Mouse (Mus musculus) CH12.LX (cell line): Measurements from ENCODE around the gene Igdcc4.
"Not testable (repeated sequence)": the region's sequence is repeated elsewhere in the genome, so short reads cannot be mapped to it uniquely, and the experiment has no call there.

Experiments used
- CHD2 ChIP-seq: IDR thresholded peaks from 2 replicates; pipeline ENCODE4 v1.6.1; 2011; ENCODE audit warnings: low read length, improper control_type of control experiment
- CTCF ChIP-seq, 2 experiments: IDR thresholded peaks in 1 of 2; conservative IDR thresholded peaks in 1 of 2; 2 replicates each; pipeline ENCODE4 v1.5.1; 2011 to 2012; ENCODE audit warnings: low read depth in 2 of 2, low read length in 2 of 2, improper control_type of control experiment in 1 of 2, inconsistent platforms in 1 of 2, mild to moderate bottlenecking in 1 of 2, moderate library complexity in 1 of 2
- ELF1 ChIP-seq: IDR thresholded peaks from 2 replicates; pipeline ENCODE4 v1.6.1; 2014; ENCODE audit warnings: low read depth, mild to moderate bottlenecking, inconsistent platforms, low read length, improper control_type of control experiment
- EP300 ChIP-seq: IDR thresholded peaks from 2 replicates; pipeline ENCODE4 v1.6.1; 2011; ENCODE audit warnings: low read length, improper control_type of control experiment
- KAT2A ChIP-seq: IDR thresholded peaks from 2 replicates; pipeline ENCODE4 v1.6.1; 2012; ENCODE audit warnings: low read length, improper control_type of control experiment, inconsistent platforms; ENCODE audit not compliant: insufficient replicate concordance
- MAX ChIP-seq: IDR thresholded peaks from 2 replicates; pipeline ENCODE4 v1.6.1; 2011; ENCODE audit warnings: low read length, improper control_type of control experiment
- USF1 ChIP-seq: IDR thresholded peaks from 2 replicates; pipeline ENCODE4 v1.6.1; 2014; ENCODE audit warnings: low read depth, mild to moderate bottlenecking, inconsistent platforms, low read length, improper control_type of control experiment
- ZMIZ1 ChIP-seq: IDR thresholded peaks from 2 replicates; pipeline ENCODE4 v1.6.1; 2012; ENCODE audit warnings: low read depth, mild to moderate bottlenecking, inconsistent platforms, low read length, improper control_type of control experiment

GRCm38 (mm10) chr9:65080141-65080540 lies 21.1 kb upstream of the Igdcc4 start:
- TF ChIP-seq CTCF (conservative IDR thresholded peaks at IDR 0.05 in 1 of 2, IDR thresholded peaks at IDR 0.05 in 1 of 2; ENCODE audit: low read depth in 2 of 2, low read length in 2 of 2); ELF1; KAT2A; MAX; CHD2; EP300; USF1; ZMIZ1: not testable (repeated sequence)
